Mouse (Mus musculus) intestine, embryonic 14.5 days (tissue): ENCODE results near the gene Katnal1. TPM values are rescaled to one million over a fixed set of nuclear protein-coding genes. Genes with fewer than 3 reads are reported as not detected.

Source experiments
- ATAC-seq: fragments of 200-750 bp; cut with Nextera tagmentation; replicated peaks from 2 replicates; pipeline ENCODE4 v1.8.0; 2017; ENCODE audit warnings: low read depth, moderate number of reproducible peaks, moderate TSS enrichment, moderate library complexity; ENCODE audit not compliant: low FRiP score, low TSS enrichment
- DNase-seq: peaks from one replicate; pipeline ENCODE4 v3.0.0-alpha.2; 2018; ENCODE audit warnings: low spot score
- H3K27ac ChIP-seq: fragments of 300-500 bp; sonication (generic); 2 replicates; pipeline ENCODE4 v1.5.1; 2014; ENCODE audit warnings: low read depth, mild to moderate bottlenecking, control low read depth
- H3K27me3 ChIP-seq: fragments of 300-500 bp; sonication (generic); replicated peaks from 2 replicates; pipeline ENCODE4 v1.6.1; 2014; ENCODE audit warnings: low read length, control low read depth; ENCODE audit not compliant: control insufficient read depth, insufficient read depth
- H3K36me3 ChIP-seq: fragments of 300-500 bp; sonication (generic); 2 replicates; pipeline ENCODE4 v1.6.1; 2014; ENCODE audit warnings: low read length, control low read depth; ENCODE audit not compliant: control insufficient read depth, insufficient read depth
- H3K4me1 ChIP-seq: fragments of 300-500 bp; sonication (generic); replicated peaks from 2 replicates; pipeline ENCODE4 v1.6.1; 2014; ENCODE audit warnings: low read length, control low read depth, mixed read lengths; ENCODE audit not compliant: control insufficient read depth, insufficient read depth
- H3K4me2 ChIP-seq: fragments of 300-500 bp; sonication (generic); 2 replicates; pipeline ENCODE4 v1.6.1; 2014; ENCODE audit warnings: low read length
- H3K4me3 ChIP-seq: fragments of 300-500 bp; sonication (generic); 2 replicates; pipeline ENCODE4 v1.5.1; 2014; ENCODE audit warnings: low read depth, low read length, control low read depth, mixed read lengths
- H3K9ac ChIP-seq: fragments of 300-500 bp; sonication (generic); 2 replicates; pipeline ENCODE4 v1.6.1; 2014; ENCODE audit warnings: mild to moderate bottlenecking, low read length
- H3K9me3 ChIP-seq: fragments of 300-500 bp; sonication (generic); 2 replicates; pipeline ENCODE4 v1.6.1; 2016; ENCODE audit warnings: low read length, control low read depth; ENCODE audit not compliant: control insufficient read depth
- WGBS: fragments of 180-500 bp; shearing (Covaris S2); extraction: QIAGEN DNeasy Blood & Tissue Kit; methylation state at CpG from one replicate; pipeline ENCODE4 v1.1.7; 2014; 5-methylcytosine and 5-hydroxymethylcytosine counted together
- polyA plus RNA-seq: library from polyadenylated mRNA; unstranded; fragments of >200 nt; fragmentation: Nextera tagmentation; extraction: Ambion mirVana; gene quantifications from 2 replicates; pipeline ENCODE4 v1.2.1, GENCODE M21; 2014

Katnal1 gene
- polyA plus RNA-seq, 1 experiment from 2014 or later, result 10.9 TPM

DNA sequence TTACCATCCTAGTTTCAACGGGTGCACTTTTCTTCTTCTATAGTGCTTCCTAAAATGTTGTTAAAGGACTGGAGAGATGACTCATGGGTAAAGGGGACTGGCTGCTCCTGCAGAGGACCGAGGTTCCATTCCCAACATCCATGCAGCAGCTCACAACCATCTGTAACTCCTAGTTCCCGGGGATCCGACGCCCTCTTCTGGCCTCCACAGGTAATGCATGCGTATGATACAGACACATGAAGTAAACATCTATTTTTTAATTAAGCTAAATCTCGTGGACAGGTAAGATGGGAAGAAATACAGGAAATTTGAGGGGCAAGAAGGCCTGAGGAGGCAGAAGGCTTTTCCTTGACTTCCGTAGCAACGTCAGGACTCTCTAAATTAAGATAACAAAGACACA, 29.2 kb upstream of the Katnal1 start:
- Histone ChIP-seq H3K4me3 (no peak overlapping the region), H3K36me3 (no peaks in the 10 kb centered on the region), H3K9ac (no peak overlapping the region), H3K4me1 (peaks cover 7% of the 10 kb centered on the region; the same call in 1 of the 2 replicates), H3K27me3 (no peaks in the 10 kb centered on the region), H3K9me3 (no peaks in the 10 kb centered on the region), H3K27ac (no peak overlapping the region), H3K4me2 (no peak overlapping the region)
- ATAC-seq (no peak), DNase-seq (no peak)
- WGBS, result 42% methylated on average over 9 of the region's 9 CpGs

DNA sequence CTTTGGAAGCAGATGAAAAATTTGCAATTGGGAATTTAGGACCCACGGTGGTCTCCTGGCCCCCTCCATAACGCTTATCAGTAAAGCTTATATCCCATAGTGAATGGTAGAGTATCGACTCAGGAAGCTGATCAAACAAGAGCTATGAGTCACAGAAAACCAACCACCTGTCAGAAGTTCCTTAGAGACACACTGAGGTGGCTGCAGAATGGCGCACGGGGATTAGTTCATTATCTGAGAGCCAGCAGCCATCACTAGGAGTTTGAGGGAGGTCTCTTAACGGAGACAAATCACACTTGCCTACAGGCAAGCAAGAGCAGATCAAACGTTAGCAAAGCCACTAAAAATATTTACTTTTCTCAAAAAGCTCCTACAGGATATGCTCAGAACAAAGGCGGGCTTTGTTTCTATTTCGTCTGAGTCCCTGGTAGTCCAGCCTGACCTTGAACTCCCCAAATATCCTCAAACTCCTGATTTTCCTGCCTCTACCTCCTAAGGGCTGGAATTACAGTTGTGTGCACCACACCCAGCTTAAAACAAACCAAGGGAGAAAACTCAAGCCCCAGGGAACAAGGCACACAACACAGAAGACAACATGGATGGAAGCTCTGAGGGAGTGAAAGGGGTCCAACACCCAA, 27.9 kb upstream of the Katnal1 start:
- H3K4me1 ChIP-seq, result peaks cover 7% of the 10 kb centered on the region; the same call in 1 of the 2 replicates
- H3K9me3 ChIP-seq, result no peaks in the 10 kb centered on the region
- no peak overlapping the region for H3K4me3 ChIP-seq
- DNase-seq, result no peak
- no peak overlapping the region for H3K9ac ChIP-seq
- ATAC-seq, result no peak
- H3K27me3 ChIP-seq, result no peaks in the 10 kb centered on the region
- peak overlapping the region; percentile 61; the same call in 1 of the 2 replicates for H3K27ac ChIP-seq
- H3K36me3 ChIP-seq, result no peaks in the 10 kb centered on the region
- 39% methylated on average over 9 of the region's 9 CpGs for WGBS
- H3K4me2 ChIP-seq, result no peak overlapping the region

DNA sequence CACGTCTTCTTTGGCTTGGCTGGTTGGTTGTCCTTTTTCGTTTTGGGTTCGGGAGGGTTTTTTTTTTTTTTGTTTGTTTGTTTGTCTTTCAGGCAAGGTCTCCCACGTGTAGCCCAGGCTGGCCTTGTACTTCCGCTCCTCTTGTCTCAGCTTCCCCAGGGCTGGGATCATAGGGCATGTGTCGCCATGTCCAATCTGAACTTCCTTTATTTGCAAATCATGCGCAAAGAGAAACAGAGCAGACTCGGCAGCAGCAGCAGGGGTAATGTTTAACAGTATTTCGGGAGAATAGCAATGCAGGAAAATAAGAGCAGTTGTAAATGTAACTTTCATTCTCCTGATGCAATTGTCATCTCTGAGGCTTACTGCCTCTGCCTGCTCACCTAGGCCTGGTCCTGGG, 27.0 kb upstream of the Katnal1 start:
- Histone ChIP-seq H3K4me1 (peaks cover 7% of the 10 kb centered on the region; the same call in 1 of the 2 replicates), H3K9ac (no peak overlapping the region), H3K36me3 (no peaks in the 10 kb centered on the region), H3K4me2 (no peak overlapping the region), H3K4me3 (no peak overlapping the region), H3K27me3 (no peaks in the 10 kb centered on the region), H3K27ac (no peak overlapping the region), H3K9me3 (no peaks in the 10 kb centered on the region)
- 80% methylated on average over 9 of the region's 9 CpGs for WGBS
- ATAC-seq (no peak), DNase-seq (no peak)

DNA sequence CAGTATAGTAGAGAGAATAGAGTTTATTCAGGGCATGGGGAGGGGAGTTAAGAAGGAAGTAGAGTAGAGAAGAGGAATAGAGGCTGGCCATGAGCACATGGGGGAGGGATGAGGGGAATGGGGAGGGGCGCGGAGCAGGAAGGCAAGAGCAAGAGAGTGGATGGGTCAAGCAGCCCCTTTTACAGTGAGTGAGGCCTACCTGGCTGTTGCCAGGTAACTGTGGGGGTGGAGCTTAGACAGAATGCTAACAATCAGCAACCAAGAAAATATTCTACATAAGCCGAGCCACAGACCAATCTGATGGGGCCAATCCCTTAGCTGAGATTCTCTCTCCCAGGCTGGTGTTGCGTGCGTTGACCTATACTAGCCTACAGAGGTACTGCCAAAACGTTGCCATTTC, 26.5 kb upstream of the Katnal1 start:
- 93% methylated on average over 6 of the region's 6 CpGs for WGBS
- Histone ChIP-seq H3K4me2 (no peak overlapping the region), H3K27ac (no peak overlapping the region), H3K9ac (no peak overlapping the region), H3K27me3 (no peaks in the 10 kb centered on the region), H3K36me3 (no peaks in the 10 kb centered on the region), H3K4me1 (peaks cover 10% of the 10 kb centered on the region; the same call in 1 of the 2 replicates), H3K4me3 (no peak overlapping the region), H3K9me3 (no peaks in the 10 kb centered on the region)
- ATAC-seq (no peak), DNase-seq (no peak)

DNA sequence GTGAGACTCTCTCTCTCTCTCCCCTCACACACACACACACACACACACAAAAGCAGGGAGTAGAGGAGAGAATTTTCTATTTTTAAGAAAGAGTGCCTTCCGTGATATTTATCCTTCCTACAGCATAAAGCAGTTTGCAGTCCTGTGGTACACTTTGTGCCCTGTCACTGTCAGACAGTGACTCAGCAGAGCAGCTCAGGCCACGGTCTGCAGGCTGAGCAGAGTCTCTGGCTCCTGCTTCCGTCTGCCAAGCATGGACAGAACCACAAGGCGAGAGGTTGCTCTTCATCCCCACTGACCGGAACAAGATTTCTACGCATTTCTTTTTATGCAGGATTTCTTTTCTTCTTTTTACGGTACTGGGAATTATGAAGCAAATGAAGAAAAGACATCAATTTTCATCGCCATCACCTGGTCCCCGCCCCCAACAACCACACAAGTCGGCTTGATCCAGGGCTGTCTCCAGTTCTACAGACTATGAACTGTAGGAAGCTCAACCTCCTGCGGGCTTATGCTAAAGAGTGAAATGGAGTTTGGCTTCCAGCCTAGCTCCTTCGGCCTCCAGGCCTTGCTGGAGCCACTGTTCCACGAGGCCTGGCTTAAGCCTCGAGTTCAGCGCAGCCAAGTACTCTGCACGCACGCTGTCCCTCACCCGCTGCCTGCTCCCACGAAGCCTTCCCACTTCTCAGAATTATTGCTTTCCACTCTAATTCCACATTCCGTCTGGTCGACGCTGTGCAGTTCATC, 25.4 kb upstream of the Katnal1 start:
- DNase-seq (no peak), ATAC-seq (no peak)
- no peak overlapping the region for H3K27ac ChIP-seq
- H3K9ac ChIP-seq, result no peak overlapping the region
- no peak overlapping the region for H3K4me3 ChIP-seq
- no peaks in the 10 kb centered on the region for H3K27me3 ChIP-seq
- WGBS, result 82% methylated on average over 22 of the region's 22 CpGs
- peaks cover 13% of the 10 kb centered on the region; the same call in 1 of the 2 replicates for H3K4me1 ChIP-seq
- H3K4me2 ChIP-seq, result no peak overlapping the region
- H3K36me3 ChIP-seq, result no peaks in the 10 kb centered on the region
- H3K9me3 ChIP-seq, result no peaks in the 10 kb centered on the region

DNA sequence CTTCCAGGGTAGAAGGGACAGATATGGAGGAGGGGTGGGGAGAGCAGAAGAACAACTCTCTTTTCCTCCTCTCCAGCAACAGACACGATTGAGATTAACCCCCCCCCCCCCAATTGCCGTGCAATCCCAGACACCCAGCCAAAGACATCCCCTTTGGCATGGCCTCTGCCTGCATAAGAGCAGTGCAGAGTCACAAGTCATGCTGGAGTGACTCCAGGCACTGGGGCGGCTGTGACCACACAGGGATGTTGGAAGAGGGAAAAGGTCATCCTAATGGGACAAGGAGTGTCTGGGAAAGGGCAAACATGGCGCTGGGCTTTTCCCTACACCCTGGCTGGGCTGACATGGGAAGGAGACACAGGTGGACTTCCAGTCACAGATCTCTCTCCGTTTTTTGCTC, 24.0 kb upstream of the Katnal1 start:
- Histone ChIP-seq H3K4me3 (no peak overlapping the region), H3K4me1 (peaks cover 6% of the 10 kb centered on the region; the same call in 1 of the 2 replicates), H3K27me3 (no peaks in the 10 kb centered on the region), H3K27ac (no peak overlapping the region), H3K9me3 (no peaks in the 10 kb centered on the region), H3K9ac (no peak overlapping the region), H3K4me2 (no peak overlapping the region), H3K36me3 (no peaks in the 10 kb centered on the region)
- ATAC-seq (no peak), DNase-seq (no peak)
- 74% methylated on average over 3 of the region's 5 CpGs for WGBS

DNA sequence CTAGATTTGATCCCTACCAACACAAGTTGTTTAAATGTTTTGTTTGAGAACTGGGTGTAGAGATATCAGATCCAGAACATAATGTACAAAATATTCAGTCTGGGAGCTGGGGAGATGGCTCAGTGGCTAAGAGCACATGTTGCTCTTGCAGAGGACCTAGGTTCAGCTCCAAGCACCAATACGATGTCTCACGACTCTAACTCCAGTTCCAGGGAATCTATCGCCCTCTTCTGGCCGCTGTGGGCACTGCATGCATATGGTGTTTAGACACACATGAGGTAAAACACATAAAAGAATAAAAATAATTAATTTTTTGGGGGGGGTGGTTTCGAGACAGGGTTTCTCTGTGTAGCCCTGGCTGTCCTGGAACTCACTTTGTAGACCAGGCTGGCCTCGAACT, 23.3 kb upstream of the Katnal1 start:
- H3K4me1 ChIP-seq, result peaks cover 6% of the 10 kb centered on the region; the same call in 1 of the 2 replicates
- H3K36me3 ChIP-seq, result no peaks in the 10 kb centered on the region
- no peaks in the 10 kb centered on the region for H3K9me3 ChIP-seq
- H3K4me3 ChIP-seq, result no peak overlapping the region
- ATAC-seq, result no peak
- WGBS, result 53% methylated on average over 6 of the region's 6 CpGs
- no peak overlapping the region for H3K4me2 ChIP-seq
- no peak overlapping the region for H3K27ac ChIP-seq
- DNase-seq, result peak; percentile 76
- H3K9ac ChIP-seq, result no peak overlapping the region
- no peaks in the 10 kb centered on the region for H3K27me3 ChIP-seq

DNA sequence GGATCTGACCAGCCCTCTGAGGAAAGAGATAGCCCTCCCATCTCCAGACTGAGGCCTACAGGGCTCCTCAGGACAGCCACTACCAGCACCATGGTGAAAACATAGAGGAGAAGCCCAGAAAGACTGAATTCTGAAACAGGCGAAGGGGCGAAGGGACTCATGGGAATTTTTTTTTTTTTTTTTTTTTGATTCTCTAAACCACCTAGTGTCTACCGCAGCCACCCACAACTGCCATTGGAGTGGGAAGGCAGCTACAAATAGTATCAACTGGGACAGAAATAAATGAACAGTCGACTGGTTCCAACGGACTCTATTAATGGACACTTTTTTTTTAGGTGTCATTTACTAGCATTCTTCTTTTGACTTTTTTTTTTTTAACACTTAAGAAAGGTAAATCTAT, 22.2 kb upstream of the Katnal1 start:
- H3K4me2 ChIP-seq, result no peak overlapping the region
- 94% methylated on average over 5 of the region's 5 CpGs for WGBS
- no peak overlapping the region for H3K4me3 ChIP-seq
- no peak for DNase-seq
- no peak for ATAC-seq
- peaks cover 6% of the 10 kb centered on the region; the same call in 1 of the 2 replicates for H3K4me1 ChIP-seq
- no peaks in the 10 kb centered on the region for H3K27me3 ChIP-seq
- no peaks in the 10 kb centered on the region for H3K9me3 ChIP-seq
- H3K27ac ChIP-seq, result no peak overlapping the region
- H3K9ac ChIP-seq, result no peak overlapping the region
- H3K36me3 ChIP-seq, result no peaks in the 10 kb centered on the region
